Mouse (Mus musculus): ENCODE measurements around the gene Acin1.

DNA sequence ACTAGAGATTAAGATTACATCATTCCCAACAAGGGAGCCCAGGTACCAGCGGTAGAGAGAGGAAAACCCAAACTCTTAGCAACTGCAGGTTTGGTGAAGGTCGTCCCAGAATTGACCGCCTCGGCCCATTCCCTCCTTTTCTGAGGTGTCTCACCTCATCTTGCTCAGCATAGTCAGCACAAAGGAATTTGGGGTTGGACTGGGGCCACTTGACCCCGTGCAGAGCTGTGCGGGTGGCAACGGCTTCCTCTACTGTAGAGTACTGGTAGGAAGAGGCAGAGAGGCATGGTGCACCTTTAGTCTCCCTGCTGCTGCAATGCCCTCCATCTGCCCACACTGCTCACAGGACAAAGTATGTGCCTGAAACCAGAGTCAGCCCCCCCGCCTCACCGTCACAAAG is 42.4 kb downstream of the Acin1 start:
- TF ChIP-seq POLR2A (IDR thresholded peaks at IDR 0.05; ENCODE audit: borderline replicate concordance, insufficient read depth, low read length) = no peak
- TF ChIP-seq CTCF (IDR thresholded peaks at IDR 0.05; ENCODE audit: borderline replicate concordance, insufficient read depth, low read depth, low read length) = no peak
